Mouse (Mus musculus) testis, adult 2 months (tissue): ENCODE results near the gene Ap2m1.

ENCODE experiments used
- CTCF ChIP-seq: fragments of 200-500 bp; IDR thresholded peaks from 2 replicates; pipeline ENCODE4 v1.5.1; 2012; ENCODE audit warnings: low read depth, mild to moderate bottlenecking, inconsistent platforms, low read length, moderate library complexity; ENCODE audit not compliant: control insufficient read depth, insufficient read depth, insufficient replicate concordance
- POLR2A ChIP-seq: fragments of 200-500 bp; IDR thresholded peaks from 2 replicates; pipeline ENCODE4 v1.6.1; 2012; ENCODE audit warnings: low read depth, mild to moderate bottlenecking, inconsistent platforms, low read length, moderate library complexity; ENCODE audit not compliant: control insufficient read depth

- TF ChIP-seq CTCF (no peak), POLR2A (no peak)
Measured at GRCm38 (mm10) chr16:20534617-20535295, 522 bp upstream of the Ap2m1 start.
